Mouse (Mus musculus): ENCODE data around the gene Sema3g. TPM values are rescaled to one million over a fixed set of nuclear protein-coding genes. Genes with fewer than 3 reads are reported as not detected.

Sema3g gene
- polyA plus RNA-seq, 1 experiment: not detected

GRCm38 (mm10) chr14:31233070-31233995 is 15.7 kb downstream of the Sema3g start:
- no peak overlapping the region for H3K4me3 ChIP-seq (ENCODE audit: insufficient read depth, low read depth, low read length)
- no peak overlapping the region for H3K27ac ChIP-seq (ENCODE audit: insufficient read depth, low read depth, low read length)
- H3K4me1 ChIP-seq (ENCODE audit: control insufficient read depth, insufficient read depth, low read length): peaks cover 18% of the 10 kb centered on the region
- no peak for TF ChIP-seq CTCF (IDR thresholded peaks at IDR 0.05; ENCODE audit: insufficient read depth, low read depth, low read length)
- no peak for TF ChIP-seq POLR2A (IDR thresholded peaks at IDR 0.05; ENCODE audit: insufficient read depth, low read depth, low read length)
- WGBS: 85% methylated on average over 14 of the region's 14 CpGs

GRCm38 (mm10) chr14:31233996-31234591 is 16.4 kb downstream of the Sema3g start:
- peaks cover 12% of the 10 kb centered on the region for H3K4me1 ChIP-seq (ENCODE audit: control insufficient read depth, insufficient read depth, low read length)
- 10% methylated on average over 11 of the region's 11 CpGs for WGBS
- no peak overlapping the region for H3K27ac ChIP-seq (ENCODE audit: insufficient read depth, low read depth, low read length)
- TF ChIP-seq POLR2A (IDR thresholded peaks at IDR 0.05; ENCODE audit: insufficient read depth, low read depth, low read length) (no peak), CTCF (IDR thresholded peaks at IDR 0.05; ENCODE audit: insufficient read depth, low read depth, low read length) (no peak)
- H3K4me3 ChIP-seq (ENCODE audit: insufficient read depth, low read depth, low read length): no peak overlapping the region

GRCm38 (mm10) chr14:31237101-31237882 is 19.6 kb downstream of the Sema3g start:
- TF ChIP-seq POLR2A (IDR thresholded peaks at IDR 0.05; ENCODE audit: insufficient read depth, low read depth, low read length) (no peak), CTCF (IDR thresholded peaks at IDR 0.05; ENCODE audit: insufficient read depth, low read depth, low read length) (no peak)
- Histone ChIP-seq H3K4me3 (ENCODE audit: insufficient read depth, low read depth, low read length) (no peak overlapping the region), H3K27ac (ENCODE audit: insufficient read depth, low read depth, low read length) (no peak overlapping the region), H3K4me1 (ENCODE audit: control insufficient read depth, insufficient read depth, low read length) (0 out of 2 replicates have a peak, but pooled peaks cover 3% of the 10 kb centered on the region)
- 84% methylated on average over 7 of the region's 7 CpGs for WGBS

- WGBS: 71% methylated on average over 3 of the region's 3 CpGs
- Histone ChIP-seq H3K4me1 (ENCODE audit: control insufficient read depth, insufficient read depth, low read length) (no peaks in the 10 kb centered on the region), H3K4me3 (ENCODE audit: insufficient read depth, low read depth, low read length) (no peak overlapping the region), H3K27ac (ENCODE audit: insufficient read depth, low read depth, low read length) (no peak overlapping the region)
- TF ChIP-seq POLR2A (IDR thresholded peaks at IDR 0.05; ENCODE audit: insufficient read depth, low read depth, low read length) (no peak), CTCF (IDR thresholded peaks at IDR 0.05; ENCODE audit: insufficient read depth, low read depth, low read length) (no peak)
Observed at GRCm38 (mm10) chr14:31240528-31240927, 22.9 kb downstream of the Sema3g start.

- Histone ChIP-seq H3K27ac (ENCODE audit: insufficient read depth, low read depth, low read length) (no peak overlapping the region), H3K4me1 (ENCODE audit: control insufficient read depth, insufficient read depth, low read length) (no peaks in the 10 kb centered on the region), H3K4me3 (ENCODE audit: insufficient read depth, low read depth, low read length) (no peak overlapping the region)
- TF ChIP-seq CTCF (IDR thresholded peaks at IDR 0.05; ENCODE audit: insufficient read depth, low read depth, low read length) (no peak), POLR2A (IDR thresholded peaks at IDR 0.05; ENCODE audit: insufficient read depth, low read depth, low read length) (no peak)
- 80% methylated on average over 1 of the region's 1 CpGs for WGBS
Observed at GRCm38 (mm10) chr14:31244777-31245176, 27.1 kb downstream of the Sema3g start.

GRCm38 (mm10) chr14:31245946-31246345 is 28.3 kb downstream of the Sema3g start:
- no peak overlapping the region for H3K27ac ChIP-seq (ENCODE audit: insufficient read depth, low read depth, low read length)
- TF ChIP-seq POLR2A (IDR thresholded peaks at IDR 0.05; ENCODE audit: insufficient read depth, low read depth, low read length) (no peak), CTCF (IDR thresholded peaks at IDR 0.05; ENCODE audit: insufficient read depth, low read depth, low read length) (no peak)
- H3K4me3 ChIP-seq (ENCODE audit: insufficient read depth, low read depth, low read length): no peak overlapping the region
- 78% methylated on average over 1 of the region's 1 CpGs for WGBS
- H3K4me1 ChIP-seq (ENCODE audit: control insufficient read depth, insufficient read depth, low read length): no peaks in the 10 kb centered on the region

GRCm38 (mm10) chr14:31248396-31248795 is 30.7 kb downstream of the Sema3g start:
- 93% methylated on average over 6 of the region's 6 CpGs for WGBS
- no peak overlapping the region for H3K4me3 ChIP-seq (ENCODE audit: insufficient read depth, low read depth, low read length)
- TF ChIP-seq POLR2A (IDR thresholded peaks at IDR 0.05; ENCODE audit: insufficient read depth, low read depth, low read length) (no peak), CTCF (IDR thresholded peaks at IDR 0.05; ENCODE audit: insufficient read depth, low read depth, low read length) (no peak)

GRCm38 (mm10) chr14:31250222-31251083 is 32.8 kb downstream of the Sema3g start:
- TF ChIP-seq POLR2A (IDR thresholded peaks at IDR 0.05; ENCODE audit: insufficient read depth, low read depth, low read length) (no peak), CTCF (IDR thresholded peaks at IDR 0.05; ENCODE audit: insufficient read depth, low read depth, low read length) (no peak)

More at GRCm38 (mm10) chr14:31248396-31248795, 30.7 kb downstream of the Sema3g start:
- Histone ChIP-seq H3K4me1 (ENCODE audit: control insufficient read depth, insufficient read depth, low read length) (peaks cover 1% of the 10 kb centered on the region; the same call in 1 of the 2 replicates), H3K27ac (ENCODE audit: insufficient read depth, low read depth, low read length) (no peak overlapping the region)

More at GRCm38 (mm10) chr14:31250222-31251083, 32.8 kb downstream of the Sema3g start:
- H3K4me1 ChIP-seq (ENCODE audit: control insufficient read depth, insufficient read depth, low read length): peaks cover 2% of the 10 kb centered on the region; the same call in 1 of the 2 replicates
- 15% methylated on average over 38 of the region's 38 CpGs for WGBS
- peak overlapping the region; percentile 86 for H3K4me3 ChIP-seq (ENCODE audit: insufficient read depth, low read depth, low read length)
- H3K27ac ChIP-seq (ENCODE audit: insufficient read depth, low read depth, low read length): peak overlapping the region; percentile 93
